Comparison of ENCODE assay signal across 8 mouse cellular contexts in the genomic region with DNA sequence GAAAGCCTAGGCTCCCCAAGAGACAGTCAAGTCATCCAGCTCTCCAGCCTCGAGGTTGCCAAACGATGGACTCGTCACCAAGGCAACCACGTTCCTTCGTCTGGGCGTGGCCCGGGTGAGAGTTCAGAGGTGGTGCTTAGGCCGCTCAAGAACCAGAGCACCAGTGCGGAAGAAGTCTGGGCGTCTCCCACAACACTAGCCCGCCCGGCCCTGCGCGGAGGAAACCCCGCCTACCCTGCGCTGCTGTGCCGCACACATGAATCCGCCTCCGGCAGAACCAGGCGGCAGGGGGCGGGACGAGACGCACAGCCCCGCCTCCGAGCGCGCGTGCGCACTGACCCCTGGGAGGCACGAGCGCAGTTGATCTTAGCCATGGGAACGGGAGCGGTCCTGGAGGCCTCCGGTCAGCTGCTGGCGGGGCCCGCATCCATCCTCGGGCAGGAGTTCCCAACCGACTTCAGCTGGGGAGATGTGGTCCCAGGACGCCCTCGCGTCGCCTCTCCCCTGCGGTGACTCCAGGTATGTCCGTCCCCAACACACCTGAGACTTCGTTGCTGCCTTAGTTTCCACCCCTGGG. TPM values are rescaled to one million over a fixed set of nuclear protein-coding genes. Genes with fewer than 3 reads are reported as not detected.
DNase-seq lines count a peak whose midpoint lies in the region; ATAC-seq lines count a peak whose summit lies in the region.

Gene Pcnx4, plus strand, starts transcription at position 363 of the 577 bp plus-strand sequence.

- H3K9me3 ChIP-seq in hindbrain, embryonic 12.5 days (replicated peaks) = no peaks in the 10 kb centered on the region

- H3K4me1 ChIP-seq in hindbrain, embryonic 12.5 days = peaks cover 6% of the 10 kb centered on the region

- peak within 1 kb of the TSS; percentile 24; the same call in 1 of the 2 replicates for H3K27ac ChIP-seq in hindbrain, embryonic 12.5 days

- H3K4me2 ChIP-seq in hindbrain, embryonic 12.5 days (replicated peaks) = peak within 1 kb of the TSS; percentile 54

- peak; percentile 99 for DNase-seq in NIH3T3 (ENCODE audit: low read depth)
- DNase-seq in cerebellum, postnatal 10 days = peak; percentile 97 to 99
- peak; percentile 90 to 94 for DNase-seq in frontal cortex, postnatal 10 days (ENCODE audit: low spot score in 2 of 2)
- DNase-seq in layer of hippocampus, postnatal 14 days (ENCODE audit: low spot score in 2 of 2) = peak; percentile 89 to 95
- peak; percentile 98 for DNase-seq in lung, postnatal 14 days
- peak; percentile 92 for DNase-seq in retina, adult 2 months (ENCODE audit: low read depth, low spot score)
- peak; percentile 95 for DNase-seq in thymus, postnatal 36 days

- H3K36me3 ChIP-seq in hindbrain, embryonic 12.5 days = no peaks in the 10 kb centered on the region

- H3K9ac ChIP-seq in hindbrain, embryonic 12.5 days = peak within 1 kb of the TSS; percentile 66

- peak; percentile 100 for ATAC-seq in hindbrain, embryonic 12.5 days (ENCODE audit: low FRiP score)

- WGBS in hindbrain, embryonic 12.5 days = under 1% methylated on average over 44 of the region's 45 CpGs

- H3K27me3 ChIP-seq in hindbrain, embryonic 12.5 days = no peaks in the 10 kb centered on the region

- H3K4me3 ChIP-seq in hindbrain, embryonic 12.5 days = peak within 1 kb of the TSS; percentile 59

RNA-seq across cellular contexts. Expression of gene Pcnx4, which starts in this region (rescaled TPM):
- 18.0 and 18.4 TPM in 2 replicates for polyA plus RNA-seq in hindbrain, embryonic 12.5 days (2016; fragmentation: Nextera tagmentation; extraction: Ambion mirVana)
- total RNA-seq in layer of hippocampus, postnatal 14 days (2021) = 10 to 100 TPM; 27.5 to 30.4 TPM

Comparison
In these comparisons a context has a peak if more than half of its experiments do, and no peak if none do; other contexts are left out.
1. Peak in every context shown above with its lines: DNase-seq, ATAC-seq, H3K4me3 ChIP-seq and H3K27ac ChIP-seq.